Mouse (Mus musculus) lung, embryonic 14.5 days (tissue): Measurements from ENCODE around the gene U2af1l4. TPM values are rescaled to one million over a fixed set of nuclear protein-coding genes. Genes with fewer than 3 reads are reported as not detected.

Experiments
- ATAC-seq: fragments of 200-750 bp; cut with Nextera tagmentation; 2 replicates; pipeline ENCODE4 v1.8.0; 2017; ENCODE audit warnings: mild to moderate bottlenecking, moderate TSS enrichment, moderate library complexity; ENCODE audit not compliant: insufficient read depth
- DNase-seq: peaks from one replicate; pipeline ENCODE4 v3.0.0-alpha.2; 2015
- H3K27ac ChIP-seq: fragments of 300-500 bp; sonication (generic); 2 replicates; pipeline ENCODE4 v1.5.1; 2014; ENCODE audit warnings: low read depth, mild to moderate bottlenecking, moderate library complexity
- H3K27me3 ChIP-seq: fragments of 300-500 bp; sonication (generic); 2 replicates; pipeline ENCODE4 v1.6.1; 2014; ENCODE audit warnings: low read length, control low read depth; ENCODE audit not compliant: insufficient read depth
- H3K36me3 ChIP-seq: fragments of 300-500 bp; sonication (generic); 2 replicates; pipeline ENCODE4 v1.6.1; 2014; ENCODE audit warnings: control low read depth; ENCODE audit not compliant: insufficient read depth
- H3K4me1 ChIP-seq: fragments of 300-500 bp; sonication (generic); 2 replicates; pipeline ENCODE4 v1.6.1; 2014; ENCODE audit warnings: antibody characterized with exemption, control low read depth; ENCODE audit not compliant: insufficient read depth
- H3K4me2 ChIP-seq: fragments of 300-500 bp; sonication (generic); 2 replicates; pipeline ENCODE4 v1.6.1; 2014; ENCODE audit warnings: mild to moderate bottlenecking
- H3K4me3 ChIP-seq: fragments of 300-500 bp; sonication (generic); 2 replicates; pipeline ENCODE4 v1.5.1; 2014; ENCODE audit warnings: low read depth, low read length
- H3K9ac ChIP-seq: fragments of 300-500 bp; sonication (generic); 2 replicates; pipeline ENCODE4 v1.6.1; 2014
- H3K9me3 ChIP-seq: fragments of 300-500 bp; sonication (generic); 2 replicates; pipeline ENCODE4 v1.6.1; 2016; ENCODE audit warnings: low read depth, low read length, control low read depth
- CTCF ChIP-seq: IDR thresholded peaks from 2 replicates; pipeline ENCODE4 v1.5.1; 2016; ENCODE audit warnings: antibody characterized with exemption, low read depth
- WGBS: fragments of 180-500 bp; shearing (Covaris S2); extraction: QIAGEN DNeasy Blood & Tissue Kit; methylation state at CpG from one replicate; pipeline ENCODE4 v1.1.7; 2014; 5-methylcytosine and 5-hydroxymethylcytosine counted together
- polyA plus RNA-seq: library from polyadenylated mRNA; unstranded; fragments of >200 nt; fragmentation: Nextera tagmentation; extraction: Ambion mirVana; gene quantifications from 2 replicates; pipeline ENCODE4 v1.2.1, GENCODE M21; 2014

U2af1l4 gene
- polyA plus RNA-seq, 1 experiment from 2014 or later = 120 TPM

- Histone ChIP-seq H3K27ac (no peak overlapping the region), H3K36me3 (no peaks in the 10 kb centered on the region), H3K4me2 (no peak overlapping the region), H3K4me1 (0 out of 2 replicates have a peak, but pooled peaks cover 3% of the 10 kb centered on the region), H3K4me3 (no peak overlapping the region), H3K9ac (no peak overlapping the region), H3K27me3 (no peaks in the 10 kb centered on the region), H3K9me3 (no peaks in the 10 kb centered on the region)
- DNase-seq (no peak), ATAC-seq (no peak)
- WGBS = 32% methylated on average over 5 of the region's 5 CpGs
- TF ChIP-seq CTCF = no peak
Observed at GRCm38 (mm10) chr7:30592772-30593423, 29.8 kb downstream of the U2af1l4 start.

GRCm38 (mm10) chr7:30593579-30594509 is 30.7 kb downstream of the U2af1l4 start:
- no peak overlapping the region for H3K9ac ChIP-seq
- no peak for ATAC-seq
- no peak for DNase-seq
- H3K9me3 ChIP-seq = no peaks in the 10 kb centered on the region
- H3K4me3 ChIP-seq = no peak overlapping the region
- H3K27ac ChIP-seq = no peak overlapping the region
- H3K4me1 ChIP-seq = 0 out of 2 replicates have a peak, but pooled peaks cover 3% of the 10 kb centered on the region
- H3K27me3 ChIP-seq = no peaks in the 10 kb centered on the region
- H3K4me2 ChIP-seq = no peak overlapping the region
- H3K36me3 ChIP-seq = no peaks in the 10 kb centered on the region
- no peak for TF ChIP-seq CTCF
- WGBS = 69% methylated on average over 10 of the region's 10 CpGs

DNA sequence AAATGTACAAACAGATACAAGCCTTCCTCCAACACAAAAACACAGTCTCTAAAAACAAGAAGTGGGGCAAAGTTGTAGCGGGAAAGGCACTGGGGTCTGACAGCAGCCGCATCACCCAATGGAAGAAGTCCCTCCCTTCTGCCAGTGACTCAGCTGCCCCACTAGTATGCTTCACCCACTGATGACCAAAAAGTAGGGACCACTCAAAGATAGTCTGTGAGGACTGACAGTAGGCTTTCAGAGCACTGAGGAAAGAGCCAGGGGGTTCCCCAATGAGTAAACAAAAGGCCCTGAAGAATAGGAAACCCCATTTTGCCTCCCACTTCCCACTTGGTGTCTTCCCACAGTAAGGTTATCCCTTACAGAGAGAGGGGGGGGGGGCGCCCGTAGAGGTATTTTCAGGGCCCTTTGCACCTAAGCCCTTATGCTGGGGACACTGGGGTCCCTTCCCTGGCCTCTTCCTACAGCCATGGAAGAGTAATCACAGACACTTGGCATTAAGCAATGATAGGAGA is 31.5 kb downstream of the U2af1l4 start:
- 59% methylated on average over 4 of the region's 4 CpGs for WGBS
- no peak for ATAC-seq
- Histone ChIP-seq H3K9me3 (no peaks in the 10 kb centered on the region), H3K4me1 (0 out of 2 replicates have a peak, but pooled peaks cover 3% of the 10 kb centered on the region), H3K27me3 (no peaks in the 10 kb centered on the region), H3K27ac (no peak overlapping the region), H3K4me3 (no peak overlapping the region), H3K36me3 (no peaks in the 10 kb centered on the region), H3K9ac (no peak overlapping the region), H3K4me2 (no peak overlapping the region)
- no peak for DNase-seq
- no peak for TF ChIP-seq CTCF

- no peak overlapping the region for H3K9ac ChIP-seq
- no peaks in the 10 kb centered on the region for H3K36me3 ChIP-seq
- no peak for ATAC-seq
- H3K4me2 ChIP-seq = no peak overlapping the region
- no peak for TF ChIP-seq CTCF
- no peaks in the 10 kb centered on the region for H3K9me3 ChIP-seq
- H3K27ac ChIP-seq = no peak overlapping the region
- no peak for DNase-seq
- no peaks in the 10 kb centered on the region; the same call in 1 of the 2 replicates for H3K4me1 ChIP-seq
- WGBS = 66% methylated on average over 5 of the region's 5 CpGs
- H3K27me3 ChIP-seq = no peaks in the 10 kb centered on the region
- H3K4me3 ChIP-seq = no peak overlapping the region
Observed at GRCm38 (mm10) chr7:30596093-30596492, 33.0 kb downstream of the U2af1l4 start.

DNA sequence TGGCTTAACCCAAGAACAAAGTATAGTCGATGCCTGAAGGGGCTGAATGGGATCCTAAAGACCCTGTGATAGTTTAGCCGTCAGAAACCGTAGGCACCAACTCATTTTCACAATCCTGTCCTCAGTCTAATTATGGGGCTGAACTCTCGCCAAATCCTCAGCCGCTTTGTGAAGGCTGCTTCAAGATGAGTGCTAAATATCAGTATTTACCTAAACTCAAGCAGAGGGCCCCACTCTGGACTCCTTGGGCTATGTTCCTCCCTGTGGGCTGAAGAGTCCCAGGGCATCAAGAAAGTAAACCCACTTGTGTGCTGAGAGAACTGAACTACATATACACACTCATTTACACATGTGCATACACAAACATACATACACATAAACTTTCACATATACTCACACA is 33.7 kb downstream of the U2af1l4 start:
- TF ChIP-seq CTCF = no peak
- no peak for ATAC-seq
- Histone ChIP-seq H3K4me2 (no peak overlapping the region), H3K27me3 (no peaks in the 10 kb centered on the region), H3K9me3 (no peaks in the 10 kb centered on the region), H3K4me3 (no peak overlapping the region), H3K4me1 (no peaks in the 10 kb centered on the region; the same call in 1 of the 2 replicates), H3K36me3 (no peaks in the 10 kb centered on the region), H3K9ac (no peak overlapping the region), H3K27ac (0 out of 2 replicates have a peak overlapping the region, but pooled peaks have one; percentile 37)
- no peak for DNase-seq
- WGBS = 55% methylated on average over 5 of the region's 5 CpGs

DNA sequence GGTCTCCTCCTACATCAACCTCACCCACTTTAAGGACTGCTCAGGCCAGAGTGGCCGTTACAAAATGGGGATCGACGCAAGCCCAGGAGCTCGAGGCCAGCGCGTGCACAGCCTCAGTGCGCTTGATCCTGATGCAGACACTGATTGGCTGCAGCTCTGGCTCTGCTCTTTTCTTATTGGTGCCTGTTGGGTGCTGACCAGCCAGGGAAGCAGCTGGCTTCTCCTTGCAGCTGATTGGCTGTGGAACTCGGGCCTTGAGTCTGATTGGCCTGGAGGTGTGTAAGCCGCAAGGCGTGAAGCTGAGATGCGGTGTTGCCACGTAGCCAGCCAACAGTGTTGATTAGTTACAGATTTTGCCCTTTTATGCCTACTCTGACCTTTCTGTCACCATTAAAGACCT is 35.7 kb downstream of the U2af1l4 start, which contains the start of gene Zbtb32:
Gene Zbtb32, minus strand, starts transcription at position 124 of the 400 bp plus-strand sequence.
- peak within 1 kb of the TSS; percentile 43 for H3K4me2 ChIP-seq

More for the DNA sequence above, 35.7 kb downstream of the U2af1l4 start, which contains the start of gene Zbtb32:
- no peaks in the 10 kb centered on the region for H3K36me3 ChIP-seq
- no peak for TF ChIP-seq CTCF
- no peak for ATAC-seq
- no peaks in the 10 kb centered on the region for H3K27me3 ChIP-seq
- no peak within 1 kb of the TSS for H3K9ac ChIP-seq
- no peaks in the 10 kb centered on the region for H3K9me3 ChIP-seq
- WGBS = 87% methylated on average over 12 of the region's 12 CpGs
- DNase-seq = no peak
- H3K4me1 ChIP-seq = no peaks in the 10 kb centered on the region; the same call in 1 of the 2 replicates
- H3K27ac ChIP-seq = peak within 1 kb of the TSS; percentile 87
- H3K4me3 ChIP-seq = no peak within 1 kb of the TSS
